Mouse (Mus musculus) liver, postnatal 0 days (tissue): Measurements from ENCODE around the gene Elmo1. TPM values are rescaled to one million over a fixed set of nuclear protein-coding genes. Genes with fewer than 3 reads are reported as not detected.
A peak's percentile ranks its signal among the peaks of the same experiment; 100 is the strongest.

Source experiments
- ATAC-seq: fragments of 200-750 bp; cut with Nextera tagmentation; 2 replicates; pipeline ENCODE4 v1.8.0; 2017; ENCODE audit warnings: mild to moderate bottlenecking, moderate library complexity
- DNase-seq: peaks from one replicate; pipeline ENCODE4 v3.0.0-alpha.2; 2016
- H3K27ac ChIP-seq: fragments of 300-500 bp; sonication (generic); 2 replicates; pipeline ENCODE4 v1.5.1; 2014; ENCODE audit warnings: antibody characterized with exemption, moderate library complexity, mild to moderate bottlenecking, low read depth
- H3K27me3 ChIP-seq: fragments of 300-500 bp; sonication (generic); 2 replicates; pipeline ENCODE4 v1.6.1; 2014; ENCODE audit warnings: low read length, control low read depth, mixed read lengths; ENCODE audit not compliant: insufficient read depth
- H3K36me3 ChIP-seq: fragments of 300-500 bp; sonication (generic); replicated peaks from 2 replicates; pipeline ENCODE4 v1.6.1; 2014; ENCODE audit warnings: mild to moderate bottlenecking, control low read depth, low read length, moderate library complexity, mixed read lengths; ENCODE audit not compliant: insufficient read depth
- H3K4me1 ChIP-seq: fragments of 300-500 bp; sonication (generic); 2 replicates; pipeline ENCODE4 v1.6.1; 2014; ENCODE audit warnings: antibody characterized with exemption, mild to moderate bottlenecking, control low read depth; ENCODE audit not compliant: insufficient read depth
- H3K4me2 ChIP-seq: fragments of 300-500 bp; sonication (generic); 2 replicates; pipeline ENCODE4 v1.6.1; 2014; ENCODE audit warnings: low read depth, mild to moderate bottlenecking, low read length, moderate library complexity, mixed read lengths
- H3K4me3 ChIP-seq: fragments of 300-500 bp; sonication (generic); 2 replicates; pipeline ENCODE4 v1.5.1; 2014; ENCODE audit warnings: low read depth, low read length
- H3K9ac ChIP-seq: fragments of 300-500 bp; sonication (generic); replicated peaks from 2 replicates; pipeline ENCODE4 v1.6.1; 2014; ENCODE audit warnings: mild to moderate bottlenecking, moderate library complexity
- H3K9me3 ChIP-seq: fragments of 300-500 bp; sonication (generic); 2 replicates; pipeline ENCODE4 v1.6.1; 2016; ENCODE audit warnings: mild to moderate bottlenecking, control low read depth, low read length, mixed read lengths
- CTCF ChIP-seq: sonication (generic); IDR thresholded peaks from 2 replicates; pipeline ENCODE4 v1.5.1; 2016; ENCODE audit warnings: antibody characterized with exemption, low read depth
- EP300 ChIP-seq: IDR thresholded peaks from 2 replicates; pipeline ENCODE4 v1.6.1; 2016; ENCODE audit warnings: antibody characterized with exemption, low read depth, mild to moderate bottlenecking
- WGBS: fragments of 180-500 bp; shearing (Covaris S2); extraction: QIAGEN DNeasy Blood & Tissue Kit; methylation state at CpG from one replicate; pipeline ENCODE4 v1.1.7; 2014; ENCODE audit not compliant: insufficient replicate concordance; 5-methylcytosine and 5-hydroxymethylcytosine counted together
- polyA plus RNA-seq: library from polyadenylated mRNA; unstranded; fragments of >200 nt; fragmentation: Nextera tagmentation; extraction: Ambion mirVana; gene quantifications from 2 replicates; pipeline ENCODE4 v1.2.1, GENCODE M21; 2015

Elmo1 gene
- polyA plus RNA-seq, 1 experiment from 2014 or later: 3.1 TPM

GRCm38 (mm10) chr13:20311612-20312011, 221.2 kb downstream of the Elmo1 start:
- Histone ChIP-seq H3K27ac (no peak overlapping the region), H3K9me3 (no peaks in the 10 kb centered on the region), H3K4me3 (no peak overlapping the region), H3K4me2 (no peak overlapping the region), H3K9ac (no peak overlapping the region), H3K4me1 (no peaks in the 10 kb centered on the region), H3K27me3 (no peaks in the 10 kb centered on the region), H3K36me3 (no peaks in the 10 kb centered on the region)
- TF ChIP-seq EP300 (no peak), CTCF (peak; percentile 88)
- WGBS: 23% methylated on average over 3 of the region's 3 CpGs
- DNase-seq (peak; percentile 79), ATAC-seq (no peak)

GRCm38 (mm10) chr13:20313345-20313744, 222.9 kb downstream of the Elmo1 start:
- Histone ChIP-seq H3K9ac (no peak overlapping the region), H3K36me3 (no peaks in the 10 kb centered on the region), H3K27ac (no peak overlapping the region), H3K4me1 (no peaks in the 10 kb centered on the region), H3K27me3 (no peaks in the 10 kb centered on the region), H3K4me3 (no peak overlapping the region), H3K9me3 (no peaks in the 10 kb centered on the region), H3K4me2 (no peak overlapping the region)
- no peak for TF ChIP-seq EP300
- no peak for TF ChIP-seq CTCF
- no peak for ATAC-seq
- no peak for DNase-seq
- WGBS: 70% methylated on average over 6 of the region's 6 CpGs

GRCm38 (mm10) chr13:20316139-20316538, 225.7 kb downstream of the Elmo1 start:
- no peaks in the 10 kb centered on the region for H3K9me3 ChIP-seq
- H3K9ac ChIP-seq: no peak overlapping the region
- no peak overlapping the region for H3K4me2 ChIP-seq
- no peaks in the 10 kb centered on the region for H3K27me3 ChIP-seq
- DNase-seq (no peak), ATAC-seq (no peak)
- H3K27ac ChIP-seq: no peak overlapping the region
- H3K36me3 ChIP-seq: no peaks in the 10 kb centered on the region
- no peak for TF ChIP-seq CTCF
- TF ChIP-seq EP300: no peak
- 80% methylated on average over 11 of the region's 11 CpGs for WGBS
- H3K4me1 ChIP-seq: no peaks in the 10 kb centered on the region
- no peak overlapping the region for H3K4me3 ChIP-seq

GRCm38 (mm10) chr13:20318615-20319219, 228.3 kb downstream of the Elmo1 start:
- no peaks in the 10 kb centered on the region for H3K9me3 ChIP-seq
- WGBS: 87% methylated on average over 3 of the region's 3 CpGs
- no peak overlapping the region for H3K4me3 ChIP-seq
- no peak for DNase-seq
- H3K36me3 ChIP-seq: no peaks in the 10 kb centered on the region
- no peak overlapping the region for H3K4me2 ChIP-seq
- no peaks in the 10 kb centered on the region for H3K4me1 ChIP-seq
- no peak for ATAC-seq
- TF ChIP-seq EP300 (no peak), CTCF (no peak)
- no peaks in the 10 kb centered on the region for H3K27me3 ChIP-seq
- H3K27ac ChIP-seq: no peak overlapping the region
- H3K9ac ChIP-seq: no peak overlapping the region

- Histone ChIP-seq H3K4me1 (no peaks in the 10 kb centered on the region), H3K4me3 (no peak overlapping the region), H3K27me3 (no peaks in the 10 kb centered on the region), H3K9ac (no peak overlapping the region), H3K4me2 (no peak overlapping the region), H3K36me3 (no peaks in the 10 kb centered on the region), H3K27ac (no peak overlapping the region), H3K9me3 (no peaks in the 10 kb centered on the region)
- ATAC-seq (no peak), DNase-seq (no peak)
- 85% methylated on average over 5 of the region's 5 CpGs for WGBS
- no peak for TF ChIP-seq EP300
- TF ChIP-seq CTCF: peak; percentile 17
These were observed 229.8 kb downstream of the Elmo1 start for GRCm38 (mm10) chr13:20320232-20320631.

GRCm38 (mm10) chr13:20323478-20323877, 233.1 kb downstream of the Elmo1 start:
- TF ChIP-seq CTCF (no peak), EP300 (no peak)

More at GRCm38 (mm10) chr13:20323478-20323877, 233.1 kb downstream of the Elmo1 start:
- Histone ChIP-seq H3K36me3 (no peaks in the 10 kb centered on the region), H3K4me3 (no peak overlapping the region), H3K27ac (no peak overlapping the region), H3K4me1 (no peaks in the 10 kb centered on the region), H3K27me3 (no peaks in the 10 kb centered on the region), H3K4me2 (no peak overlapping the region), H3K9ac (no peak overlapping the region), H3K9me3 (no peaks in the 10 kb centered on the region)
- no peak for ATAC-seq
- DNase-seq: no peak
- 83% methylated on average over 4 of the region's 4 CpGs for WGBS
